Mouse (Mus musculus) Patski (cell line): Measurements from ENCODE around the gene Lgals3. TPM values are rescaled to one million over a fixed set of nuclear protein-coding genes. Genes with fewer than 3 reads are reported as not detected.

ENCODE experiments used
- ATAC-seq: fragments of 100-300 bp; one replicate; pipeline ENCODE4 v1.8.0; 2021
- CTCF ChIA-PET: fragments of 350-600 bp; sonication (Branson Sonifier 250); formaldehyde crosslinking; loops from one replicate; lab custom pipeline; 2022; ENCODE audit warnings: inconsistent platforms; lab: Charles Lee
- POLR2A ChIA-PET: fragments of 350-600 bp; sonication (Branson Sonifier 250); formaldehyde crosslinking; loops from one replicate; lab custom pipeline; 2022; ENCODE audit warnings: antibody characterized with exemption, inconsistent platforms; lab: Charles Lee
- DNase-seq: peaks from one replicate; pipeline ENCODE4 v3.0.0-alpha.2; 2011; ENCODE audit warnings: low read depth, low spot score
- H3K27me3 ChIP-seq: fragments of 371-371 bp; one replicate; pipeline ENCODE4 v1.5.1; 2021
- CTCF ChIP-seq: fragments of 100-300 bp; IDR thresholded peaks from one replicate; pipeline ENCODE4 v1.5.1; 2021
- in situ Hi-C: fragments of 300-500 bp; cut with MboI; formaldehyde crosslinking; loops from 3 replicates; pipeline ENCODE4 v1.11.1; 2018; ENCODE audit warnings: low pct_unique_long_range_greater_than_20kb, mixed read lengths
- polyA plus RNA-seq: library from polyadenylated mRNA; unstranded; gene quantifications from one replicate; pipeline ENCODE4 v1.2.3, GENCODE M21; 2021

The Lgals3 gene
- polyA plus RNA-seq, 1 experiment from 2014 or later, result 453 TPM

DNA sequence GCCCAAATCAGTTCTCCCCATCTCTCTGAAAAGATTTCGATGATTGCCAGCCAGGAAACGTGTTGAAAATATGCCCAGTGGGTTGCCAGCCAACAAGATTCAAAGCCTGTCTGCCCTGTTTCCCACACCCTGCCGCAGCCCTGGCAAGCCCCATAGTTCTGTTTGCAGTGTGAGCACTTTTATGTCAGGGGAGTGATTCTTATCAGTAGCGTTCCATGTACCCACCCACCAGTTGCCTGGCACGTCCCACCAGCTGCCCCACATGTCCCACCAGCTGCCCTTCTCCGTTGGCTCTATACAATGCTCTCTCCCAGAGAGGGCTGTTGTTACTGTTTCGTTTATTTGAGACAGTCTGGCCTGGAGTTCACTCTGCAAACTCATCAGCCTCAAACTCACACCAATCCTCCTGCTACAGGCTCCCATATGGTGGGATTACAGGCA lies 650 bp upstream of the Lgals3 start:
- ATAC-seq (no peak), DNase-seq (no peak)
- in situ Hi-C loops, result no loop called here
- no peaks in the 10 kb centered on the region for H3K27me3 ChIP-seq
- ChIA-PET CTCF (no interaction called here), POLR2A (interaction anchor here (0.7 kb wide), 1 partner anchor 62 kb away, joined by 4 read pairs; no protein-coding TSS in a partner anchor)
- TF ChIP-seq CTCF, result no peak

DNA sequence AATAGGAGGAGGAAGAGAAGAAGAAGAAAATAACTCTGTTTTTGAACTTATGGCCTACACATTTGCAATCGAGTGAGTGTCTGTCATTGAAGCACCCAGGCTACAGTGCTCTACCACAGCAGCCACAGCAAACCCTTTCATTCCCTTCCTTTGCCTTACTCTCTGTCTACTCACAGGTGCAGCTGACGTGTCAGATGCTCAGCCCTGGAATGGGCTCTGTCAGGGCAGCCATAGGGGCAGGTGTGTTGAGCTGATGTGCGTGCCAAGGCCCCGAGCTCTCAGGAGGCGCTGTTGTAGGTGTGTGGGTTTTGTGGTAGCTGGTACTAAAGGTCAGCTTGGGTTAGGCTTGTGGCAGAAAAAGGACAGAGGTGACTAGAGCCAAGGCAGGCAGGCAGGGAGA lies 2.2 kb downstream of the Lgals3 start:
- ChIA-PET POLR2A (interaction anchor here (1.1 kb wide), 1 partner anchor 10 kb away, joined by 3 read pairs; no protein-coding TSS in a partner anchor), CTCF (interaction anchor here (0.9 to 1.3 kb wide), 3 partner anchors 19 to 35 kb away, joined by 4 read pairs; no protein-coding TSS in a partner anchor)
- in situ Hi-C loops, result no loop called here
- ATAC-seq (no peak), DNase-seq (no peak)
- no peak for TF ChIP-seq CTCF
- H3K27me3 ChIP-seq, result no peaks in the 10 kb centered on the region

DNA sequence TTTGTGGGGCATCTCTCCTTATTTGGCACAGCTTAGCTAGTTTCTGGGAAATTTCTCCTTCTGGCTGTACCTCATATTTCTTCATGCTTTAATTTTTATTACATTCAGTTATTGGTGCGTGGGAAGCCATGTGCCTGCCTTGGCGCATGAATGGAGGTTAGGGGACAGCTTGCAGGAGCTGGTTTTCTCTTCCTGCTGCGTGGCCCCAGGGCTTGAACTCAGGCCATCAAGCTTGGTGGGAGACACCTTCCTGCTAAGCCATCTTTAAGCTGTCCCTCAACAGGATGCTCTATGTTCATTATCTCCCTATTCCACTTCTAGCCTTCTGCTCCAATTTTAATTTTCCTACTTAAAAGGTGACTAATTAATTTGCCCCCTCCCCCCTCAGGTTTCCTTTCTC lies 3.2 kb downstream of the Lgals3 start:
- in situ Hi-C loops, result no loop called here
- H3K27me3 ChIP-seq, result no peaks in the 10 kb centered on the region
- no peak for TF ChIP-seq CTCF
- DNase-seq (no peak), ATAC-seq (no peak)
- ChIA-PET CTCF (interaction anchor here (0.9 to 1.4 kb wide), 5 partner anchors 11 to 36 kb away, joined by 3 to 4 read pairs (median 4); no protein-coding TSS in a partner anchor), POLR2A (interaction anchor here (0.6 kb wide), 1 partner anchor 26 kb away, joined by 3 read pairs; no protein-coding TSS in a partner anchor)

DNA sequence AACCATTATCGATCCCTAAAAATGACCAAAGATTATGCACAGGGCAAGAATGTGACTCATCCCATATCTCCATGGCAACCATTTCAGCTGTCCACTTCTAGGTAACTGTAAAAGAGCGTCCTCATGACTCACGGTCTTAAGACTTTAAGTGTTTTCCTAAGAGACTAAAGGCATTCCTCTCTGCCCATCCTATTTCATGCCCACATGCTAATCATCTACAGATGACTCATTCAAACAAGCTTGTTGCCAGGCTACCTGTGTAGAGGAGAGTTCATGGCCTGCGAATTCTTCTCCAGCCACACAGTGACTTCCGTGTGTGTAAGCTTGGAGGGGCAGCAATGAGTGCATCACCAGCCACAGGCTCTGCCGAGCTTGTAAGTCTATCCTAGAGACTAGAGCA lies 4.1 kb downstream of the Lgals3 start:
- TF ChIP-seq CTCF, result no peak
- ChIA-PET CTCF (interaction anchor here (1.0 to 1.4 kb wide), 3 partner anchors 11 to 37 kb away, joined by 3 to 4 read pairs (median 3); no protein-coding TSS in a partner anchor), POLR2A (no interaction called here)
- ATAC-seq (peak; percentile 89), DNase-seq (peak; percentile 97)
- in situ Hi-C loops, result no loop called here
- no peaks in the 10 kb centered on the region for H3K27me3 ChIP-seq

DNA sequence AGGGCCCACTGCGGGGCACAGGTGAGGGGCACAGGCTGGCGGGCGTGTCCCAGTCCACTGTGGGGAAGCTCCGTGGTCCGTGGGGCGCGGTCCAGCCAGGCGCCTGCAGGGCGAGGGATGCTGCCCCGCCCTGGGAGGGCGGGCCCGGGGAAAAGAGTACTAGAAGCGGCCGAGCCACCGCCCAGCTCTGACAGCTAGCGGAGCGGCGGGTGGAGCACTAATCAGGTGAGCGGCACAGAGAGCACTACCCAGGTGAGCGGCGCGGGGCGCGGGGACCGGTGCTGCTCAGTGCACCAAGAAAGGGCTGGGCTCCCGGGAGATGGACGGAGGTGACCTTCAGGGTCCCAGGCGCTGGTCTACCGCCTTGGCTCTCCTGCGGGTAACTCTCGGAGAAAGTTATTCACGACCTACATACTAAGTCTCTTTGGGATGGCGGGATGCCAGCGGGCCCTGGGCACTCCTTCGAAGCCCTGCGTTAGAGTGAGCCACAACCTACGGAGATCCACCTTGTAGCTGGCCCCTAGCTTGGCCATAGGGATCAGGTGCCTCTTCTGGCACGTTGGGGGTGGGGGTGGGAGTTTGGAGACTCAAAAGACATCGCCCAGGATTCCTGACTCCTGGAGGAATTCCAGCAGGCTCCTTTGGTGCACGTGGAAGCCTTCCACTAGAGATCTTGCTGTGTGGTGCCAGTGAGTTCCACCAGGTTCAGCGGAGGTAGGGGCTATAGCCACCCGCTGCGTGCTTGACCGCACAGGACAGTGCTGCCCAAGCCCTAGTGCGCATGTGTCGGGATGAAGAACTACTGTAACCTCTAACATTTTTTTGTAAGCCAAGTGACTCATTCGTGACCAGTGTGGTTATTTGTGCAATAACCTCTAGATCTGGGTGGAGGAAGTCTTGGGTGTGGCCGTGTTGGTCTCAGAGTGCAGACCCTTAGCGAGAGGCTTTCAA lies 6.5 kb downstream of the Lgals3 start:
- ATAC-seq, result peak; percentile 45
- H3K27me3 ChIP-seq, result no peaks in the 10 kb centered on the region
- TF ChIP-seq CTCF, result no peak
- in situ Hi-C loops, result no loop called here
- CTCF ChIA-PET, result interaction anchor here (1.6 to 5.5 kb wide), 2 partner anchors 38 to 39 kb away, joined by 7 to 26 read pairs; no protein-coding TSS in a partner anchor
- no peak for DNase-seq
- POLR2A ChIA-PET, result interaction anchor here (0.6 kb wide), 1 partner anchor 96 kb away, joined by 3 read pairs; no protein-coding TSS in a partner anchor

DNA sequence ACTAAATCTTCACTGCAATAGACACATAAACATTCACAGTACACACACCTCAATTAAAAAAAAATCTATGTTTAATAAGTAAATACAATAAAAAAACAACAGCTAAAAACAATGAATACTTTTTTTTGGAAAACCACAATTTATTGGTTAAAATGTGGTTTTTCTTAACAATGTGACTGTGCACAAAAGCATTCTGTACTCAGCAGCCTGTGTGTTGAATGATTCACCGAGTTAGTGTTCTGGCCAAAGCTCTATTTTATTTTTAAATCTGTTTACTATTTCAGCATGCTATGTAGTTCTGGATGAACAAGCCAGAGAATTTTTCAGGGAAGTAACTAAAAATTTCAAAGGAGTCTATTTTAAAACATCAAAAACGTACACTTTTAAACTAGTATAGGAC lies 9.0 kb downstream of the Lgals3 start:
- H3K27me3 ChIP-seq, result no peaks in the 10 kb centered on the region
- POLR2A ChIA-PET, result no interaction called here
- DNase-seq (no peak), ATAC-seq (no peak)
- CTCF ChIA-PET, result interaction anchor here (1.0 to 5.5 kb wide), 4 partner anchors 9 to 40 kb away, joined by 3 to 26 read pairs (median 4); partner anchors contain the start of gene Lgals3
- in situ Hi-C loops, result no loop called here
- TF ChIP-seq CTCF, result no peak

DNA sequence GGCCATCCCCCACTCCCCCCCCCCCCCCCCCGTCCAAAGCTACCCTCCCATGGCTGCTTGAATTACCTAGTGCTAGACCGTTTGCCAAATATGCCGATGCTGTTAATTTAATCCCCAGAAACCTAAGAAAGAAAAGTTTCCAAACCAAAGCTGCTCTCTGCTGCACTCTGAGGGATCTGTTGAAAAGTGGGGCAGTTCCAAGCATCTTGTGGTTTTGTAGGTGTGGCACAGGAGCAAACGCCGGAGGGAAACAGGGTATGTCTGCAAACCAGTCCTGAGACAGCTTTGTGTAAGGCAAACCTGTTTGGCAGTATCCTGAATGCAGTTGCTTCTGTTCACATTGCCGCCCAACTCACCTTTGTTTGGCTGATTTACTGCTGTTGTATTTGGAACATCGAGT lies 10.8 kb downstream of the Lgals3 start:
- H3K27me3 ChIP-seq, result no peaks in the 10 kb centered on the region
- POLR2A ChIA-PET, result interaction anchor here (1.6 kb wide), 1 partner anchor 10 kb away, joined by 5 read pairs; no protein-coding TSS in a partner anchor
- no peak for ATAC-seq
- in situ Hi-C loops, result no loop called here
- no peak for DNase-seq
- CTCF ChIA-PET, result interaction anchor here (0.6 to 5.5 kb wide), 2 partner anchors 15 to 42 kb away, joined by 3 to 26 read pairs; no protein-coding TSS in a partner anchor
- TF ChIP-seq CTCF, result no peak

DNA sequence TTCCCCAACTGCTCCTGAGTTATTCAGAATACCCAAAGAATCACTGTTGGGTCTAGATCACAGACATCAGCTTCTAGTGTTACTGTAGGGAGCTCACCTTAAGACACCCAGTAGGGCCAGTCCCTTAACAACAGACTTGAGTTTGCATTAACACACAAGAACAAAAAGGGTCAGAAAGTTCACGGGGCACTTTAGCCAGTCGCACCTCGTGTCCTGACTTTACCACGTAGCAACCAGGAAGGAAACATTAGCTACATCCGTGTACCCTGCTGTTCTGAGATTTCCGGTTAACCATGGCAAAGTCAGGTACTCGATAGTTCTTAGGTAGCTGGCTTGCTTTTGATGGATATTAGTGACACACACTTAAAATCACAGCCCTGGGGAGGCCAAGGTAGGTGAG lies 16.4 kb downstream of the Lgals3 start:
- POLR2A ChIA-PET, result no interaction called here
- in situ Hi-C loops, result no loop called here
- no peak for TF ChIP-seq CTCF
- CTCF ChIA-PET, result interaction anchor here (2.0 to 2.7 kb wide), 2 partner anchors 13 to 49 kb away, joined by 6 to 12 read pairs; no protein-coding TSS in a partner anchor
- ATAC-seq (no peak), DNase-seq (no peak)
- no peaks in the 10 kb centered on the region for H3K27me3 ChIP-seq

DNA sequence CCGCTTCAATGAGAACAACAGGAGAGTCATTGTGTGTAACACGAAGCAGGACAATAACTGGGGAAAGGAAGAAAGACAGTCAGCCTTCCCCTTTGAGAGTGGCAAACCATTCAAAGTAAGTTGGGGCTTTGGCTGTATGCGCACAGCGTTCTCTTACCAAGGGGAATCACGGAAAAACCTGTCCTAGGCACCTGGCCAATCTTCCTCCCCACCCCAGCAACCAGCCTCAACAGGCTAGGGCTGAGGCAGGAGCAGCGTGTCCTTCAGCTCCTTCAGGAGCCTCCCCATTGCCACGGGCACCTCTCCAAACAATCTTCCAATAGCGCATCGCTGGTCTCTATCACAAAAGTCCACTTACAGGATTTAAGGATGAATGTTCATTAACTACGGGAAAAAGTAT lies 17.1 kb downstream of the Lgals3 start:
- no peaks in the 10 kb centered on the region for H3K27me3 ChIP-seq
- no peak for DNase-seq
- ChIA-PET POLR2A (interaction anchor here (0.6 kb wide), 1 partner anchor 47 kb away, joined by 3 read pairs; no protein-coding TSS in a partner anchor), CTCF (interaction anchor here (2.7 kb wide), 1 partner anchor 12 kb away, joined by 12 read pairs; no protein-coding TSS in a partner anchor)
- no peak for ATAC-seq
- in situ Hi-C loops, result loop anchor here (5.0 kb wide), 1 partner anchor 52 kb away; no protein-coding TSS in a partner anchor
- no peak for TF ChIP-seq CTCF

DNA sequence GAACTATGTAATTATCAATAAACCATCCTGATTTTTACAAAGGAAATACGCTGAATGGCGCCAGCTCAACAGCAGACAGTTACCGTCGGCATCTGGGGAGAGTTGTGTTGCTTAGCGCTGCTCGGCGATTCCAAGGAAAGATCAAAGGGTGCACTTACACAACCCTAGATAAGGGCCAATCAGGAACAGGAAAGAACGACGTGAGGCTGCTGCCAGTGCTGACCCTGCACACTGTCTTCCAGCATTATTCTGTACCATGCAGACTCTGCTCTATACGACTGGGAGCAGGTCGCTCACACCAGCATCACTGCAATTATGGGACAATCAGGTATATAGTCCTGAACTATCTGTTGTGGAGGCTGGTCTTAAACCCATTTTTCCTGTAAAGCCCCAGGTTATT lies 18.6 kb downstream of the Lgals3 start:
- TF ChIP-seq CTCF, result no peak
- H3K27me3 ChIP-seq, result no peaks in the 10 kb centered on the region
- in situ Hi-C loops, result loop anchor here (5.0 kb wide), 1 partner anchor 54 kb away; no protein-coding TSS in a partner anchor
- ChIA-PET CTCF (interaction anchor here (0.9 to 1.8 kb wide), 4 partner anchors 10 to 51 kb away, joined by 3 to 4 read pairs (median 4); no protein-coding TSS in a partner anchor), POLR2A (interaction anchor here (1.2 kb wide), 1 partner anchor 54 kb away, joined by 3 read pairs; no protein-coding TSS in a partner anchor)
- no peak for ATAC-seq
- no peak for DNase-seq
